Comparison of ENCODE assay signal across 16 mouse cellular contexts in the genomic region with DNA sequence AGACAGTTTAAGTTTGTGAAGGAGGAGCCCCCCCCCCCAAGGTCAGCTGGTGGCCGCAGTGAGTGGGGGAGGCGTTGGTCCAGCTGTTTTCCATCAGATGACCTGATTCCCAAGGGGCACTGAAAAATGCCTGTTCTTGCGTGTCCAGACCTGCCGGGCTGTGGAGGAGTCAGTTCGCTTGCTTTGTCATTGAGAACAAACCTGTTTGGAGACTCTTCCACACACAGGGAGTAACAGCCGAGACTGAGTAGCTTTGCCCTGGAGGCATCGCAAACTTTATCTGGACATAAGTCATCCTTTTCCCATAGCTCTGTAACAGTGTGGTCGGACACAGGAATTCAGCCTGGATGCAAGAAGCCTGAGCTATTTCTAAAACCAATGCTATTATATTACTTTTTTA. TPM values are rescaled to one million over a fixed set of nuclear protein-coding genes. Genes with fewer than 3 reads are reported as not detected.
DNase-seq lines count a peak whose midpoint lies in the region; ATAC-seq and TF ChIP-seq lines count a peak whose summit lies in the region.
"Had no signal": no experiment of that assay in that cellular context is flagged by ENCODE, and none has a peak within 500 bp of the region (broad histone marks: within the 10 kb centered on the region; RNA-seq: fewer than 3 reads in every experiment).

No protein-coding gene starts in this region.

- no peak for TF ChIP-seq CTCF in CH12.LX (conservative IDR thresholded peaks at IDR 0.05 in 1 of 2, IDR thresholded peaks at IDR 0.05 in 1 of 2; ENCODE audit: low read depth in 2 of 2, low read length in 2 of 2)
- TF ChIP-seq CTCF in cerebellum, adult 2 months (IDR thresholded peaks at IDR 0.05; ENCODE audit: borderline replicate concordance, insufficient read depth, low read depth, low read length) = no peak

- TF ChIP-seq EP300 in CH12.LX (IDR thresholded peaks at IDR 0.05; ENCODE audit: low read length) = peak; percentile 81

- peak; percentile 36 for ATAC-seq in kidney, embryonic 14.5 days (ENCODE audit: low FRiP score, low TSS enrichment)
- peak; percentile 35; the same call in 1 of the 2 replicates for ATAC-seq in limb, embryonic 13.5 days (ENCODE audit: low FRiP score, low read depth)
- no peak for ATAC-seq in midbrain, embryonic 14.5 days (ENCODE audit: low FRiP score, low TSS enrichment)
- ATAC-seq: forebrain, embryonic 16.5 days; liver, postnatal 0 days had no signal

- TF ChIP-seq POLR2A in CH12.LX (IDR thresholded peaks at IDR 0.05; ENCODE audit: low read depth, low read length) = no peak
- no peak for TF ChIP-seq POLR2A in cerebellum, adult 2 months (IDR thresholded peaks at IDR 0.05; ENCODE audit: borderline replicate concordance, insufficient read depth, low read length)

- peak overlapping the region; percentile 19 for H3K4me2 ChIP-seq in kidney, embryonic 14.5 days (replicated peaks; ENCODE audit: low read depth, low read length)
- peak overlapping the region; percentile 63 for H3K4me2 ChIP-seq in CH12.LX (ENCODE audit: insufficient read depth, low read depth, poor library complexity, severe bottlenecking)
- H3K4me2 ChIP-seq in limb, embryonic 13.5 days (replicated peaks) = peak overlapping the region; percentile 43
- H3K4me2 ChIP-seq in midbrain, embryonic 14.5 days (ENCODE audit: low read length) = no peak overlapping the region
- H3K4me2 ChIP-seq: hindbrain, embryonic 13.5 days; neural tube, embryonic 12.5 days had no signal

- H3K4me3 ChIP-seq in kidney, embryonic 14.5 days (ENCODE audit: low read length) = no peak overlapping the region
- H3K4me3 ChIP-seq in CH12.LX (replicated peaks in 1 of 3; ENCODE audit: low read depth in 2 of 3, low read length in 2 of 3, poor library complexity in 1 of 3) = no peak overlapping the region
- no peak overlapping the region for H3K4me3 ChIP-seq in limb, embryonic 13.5 days
- H3K4me3 ChIP-seq in cerebellum, adult 2 months (replicated peaks; ENCODE audit: insufficient read depth, low read depth, low read length) = no peak overlapping the region
- no peak overlapping the region for H3K4me3 ChIP-seq in midbrain, embryonic 14.5 days (replicated peaks; ENCODE audit: low read depth, low read length)
- H3K4me3 ChIP-seq: hindbrain, embryonic 13.5 days; neural tube, embryonic 12.5 days had no signal

- no peak overlapping the region for H3K9ac ChIP-seq in kidney, embryonic 14.5 days (ENCODE audit: low read depth, low read length)
- H3K9ac ChIP-seq in CH12.LX (ENCODE audit: insufficient read depth, low read depth) = peak overlapping the region; percentile 37
- no peak overlapping the region for H3K9ac ChIP-seq in limb, embryonic 13.5 days
- H3K9ac ChIP-seq in midbrain, embryonic 14.5 days (replicated peaks; ENCODE audit: low read length) = no peak overlapping the region
- H3K9ac ChIP-seq: hindbrain, embryonic 13.5 days; liver, postnatal 0 days had no signal

- 8% methylated on average over 8 of the region's 8 CpGs for WGBS in kidney, embryonic 14.5 days
- 15% methylated on average over 8 of the region's 8 CpGs for WGBS in limb, embryonic 13.5 days
- WGBS in cerebellum, adult 2 months = 77% methylated on average over 8 of the region's 8 CpGs
- 81% methylated on average over 8 of the region's 8 CpGs for WGBS in midbrain, embryonic 14.5 days

- H3K27me3 ChIP-seq in kidney, embryonic 14.5 days (ENCODE audit: control insufficient read depth, insufficient read depth, low read length) = no peaks in the 10 kb centered on the region
- H3K27me3 ChIP-seq in CH12.LX (replicated peaks) = peaks cover 12% of the 10 kb centered on the region
- H3K27me3 ChIP-seq in limb, embryonic 13.5 days = peaks cover 20% of the 10 kb centered on the region
- H3K27me3 ChIP-seq in cerebellum, adult 2 months (ENCODE audit: control insufficient read depth, insufficient read depth, low read length) = no peaks in the 10 kb centered on the region
- peaks cover 7% of the 10 kb centered on the region for H3K27me3 ChIP-seq in midbrain, embryonic 14.5 days (ENCODE audit: control insufficient read depth, insufficient read depth, low read length)

- H3K9me3 ChIP-seq in kidney, embryonic 14.5 days (ENCODE audit: control insufficient read depth, low read length) = no peaks in the 10 kb centered on the region
- no peaks in the 10 kb centered on the region for H3K9me3 ChIP-seq in CH12.LX (replicated peaks; ENCODE audit: low read length)
- H3K9me3 ChIP-seq in limb, embryonic 13.5 days = no peaks in the 10 kb centered on the region
- no peaks in the 10 kb centered on the region for H3K9me3 ChIP-seq in midbrain, embryonic 14.5 days (ENCODE audit: control insufficient read depth, low read length)
- H3K9me3 ChIP-seq: hindbrain, embryonic 13.5 days; neural tube, embryonic 12.5 days had no signal

- dilution Hi-C loops in CH12.LX (cut with MboI; ENCODE audit: extremely low pct_ligation_motif_present, extremely low pct_unique_long_range_greater_than_20kb, low sequenced_read_pairs) = no loop called here

- H3K4me1 ChIP-seq in kidney, embryonic 14.5 days (ENCODE audit: control insufficient read depth, insufficient read depth, low read length) = peaks cover 18% of the 10 kb centered on the region
- H3K4me1 ChIP-seq in CH12.LX (ENCODE audit: control insufficient read depth in 1 of 2, insufficient read depth in 2 of 2) = peaks cover 30 to 58% of the 10 kb centered on the region in 2 experiments
- H3K4me1 ChIP-seq in limb, embryonic 13.5 days = peaks cover 18% of the 10 kb centered on the region
- H3K4me1 ChIP-seq in cerebellum, adult 2 months (ENCODE audit: control insufficient read depth, insufficient read depth, low read length) = no peaks in the 10 kb centered on the region
- 0 out of 2 replicates have a peak, but pooled peaks cover 7% of the 10 kb centered on the region for H3K4me1 ChIP-seq in midbrain, embryonic 14.5 days (ENCODE audit: control insufficient read depth, insufficient read depth, low read length)

- in situ Hi-C loops in CH12.LX (cut with MboI; ENCODE audit: low pct_ligation_motif_present, low pct_unique_long_range_greater_than_20kb, low sequenced_read_pairs) = no loop called here

- peak overlapping the region; percentile 39; the same call in 1 of the 2 replicates for H3K27ac ChIP-seq in kidney, embryonic 14.5 days (ENCODE audit: low read depth, low read length)
- peak overlapping the region; percentile 66 for H3K27ac ChIP-seq in CH12.LX (ENCODE audit: insufficient read depth, low read depth)
- peak overlapping the region; percentile 52 for H3K27ac ChIP-seq in limb, embryonic 13.5 days
- H3K27ac ChIP-seq in cerebellum, adult 2 months (ENCODE audit: insufficient read depth, low read length) = no peak overlapping the region
- H3K27ac ChIP-seq in midbrain, embryonic 14.5 days (replicated peaks; ENCODE audit: low read depth, low read length) = no peak overlapping the region
- H3K27ac ChIP-seq: hindbrain, embryonic 13.5 days; neural tube, embryonic 12.5 days had no signal

- no peaks in the 10 kb centered on the region for H3K79me2 ChIP-seq in CH12.LX (replicated peaks; ENCODE audit: control insufficient read depth, extremely low read depth, insufficient read depth, poor library complexity, severe bottlenecking)

- no peak for TF ChIP-seq RAD21 in CH12.LX (IDR thresholded peaks at IDR 0.05; ENCODE audit: low read depth, low read length)

- H3K36me3 ChIP-seq in kidney, embryonic 14.5 days (ENCODE audit: control insufficient read depth, insufficient read depth, low read length) = no peaks in the 10 kb centered on the region
- H3K36me3 ChIP-seq in CH12.LX (replicated peaks in 1 of 2; ENCODE audit: control insufficient read depth in 1 of 2, insufficient read depth in 1 of 2, low read length in 1 of 2) = no peaks in the 10 kb centered on the region
- no peaks in the 10 kb centered on the region for H3K36me3 ChIP-seq in limb, embryonic 13.5 days
- H3K36me3 ChIP-seq in midbrain, embryonic 14.5 days (ENCODE audit: control insufficient read depth, insufficient read depth, low read length) = no peaks in the 10 kb centered on the region
- H3K36me3 ChIP-seq: hindbrain, embryonic 13.5 days; neural tube, embryonic 12.5 days had no signal

- no peak for DNase-seq in kidney, postnatal 36 days
- no peak for DNase-seq in CH12.LX (ENCODE audit: extremely low read depth)
- DNase-seq in embryo, embryonic 9.5 days (ENCODE audit: extremely low spot score) = peak; percentile 40
- no peak for DNase-seq in right cerebral cortex, postnatal 25 days
- no peak for DNase-seq in cerebellum, adult 2 months
- DNase-seq in midbrain, embryonic 14.5 days = no peak
- DNase-seq: cerebellum, postnatal 10 days; heart, adult 18-20 months; liver, postnatal 0 days; right cerebral cortex, postnatal 14 days had no signal

RNA-seq across cellular contexts. Expression of a gene that starts 4.5 kb away (rescaled TPM):
- polyA plus RNA-seq in kidney, embryonic 14.5 days (2014; fragmentation: Nextera tagmentation; extraction: Ambion mirVana) = 0.33 and 0.37 TPM in 2 replicates
- total RNA-seq in CH12.LX (2012; rRNA removed) (6.5 and 11.2 TPM in 2 replicates), CH12.LX (2014; rRNA removed) (0.51 and 0.78 TPM in 2 replicates)
- 1.9 and 2.5 TPM in 2 replicates for polyA plus RNA-seq in CH12.LX (2012; ENCODE audit: insufficient read length, low read depth)
- 0.87 and 1.2 TPM in 2 replicates for polyA plus RNA-seq in limb, embryonic 13.5 days (2015; fragmentation: Nextera tagmentation; extraction: Ambion mirVana)
- 9.4 and 11.6 TPM in 2 replicates for polyA plus RNA-seq in cerebellum, adult 2 months (2012; rRNA removed)
- 0.57 and 0.84 TPM in 2 replicates for polyA plus RNA-seq in midbrain, embryonic 14.5 days (2014; fragmentation: Nextera tagmentation; extraction: Ambion mirVana)
- total RNA-seq: megakaryocyte-erythroid progenitor cell, adult 5-6 weeks had no signal

RNA-seq across cellular contexts. Expression of a gene that starts 21.7 kb away (rescaled TPM):
- 36.5 and 55.7 TPM in 2 replicates for polyA plus RNA-seq in kidney, embryonic 14.5 days (2014; fragmentation: Nextera tagmentation; extraction: Ambion mirVana)
- total RNA-seq in CH12.LX (2012; rRNA removed) = 10.2 and 13.1 TPM in 2 replicates
- 5.9 and 6.3 TPM in 2 replicates for total RNA-seq in CH12.LX (2014; rRNA removed)
- 20.2 and 21.4 TPM in 2 replicates for polyA plus RNA-seq in CH12.LX (2012; ENCODE audit: insufficient read length, low read depth)
- 77.7 and 83.3 TPM in 2 replicates for polyA plus RNA-seq in limb, embryonic 13.5 days (2015; fragmentation: Nextera tagmentation; extraction: Ambion mirVana)
- 38.6 and 41.9 TPM in 2 replicates for polyA plus RNA-seq in cerebellum, adult 2 months (2012; rRNA removed)
- 25.5 and 26.3 TPM in 2 replicates for polyA plus RNA-seq in midbrain, embryonic 14.5 days (2014; fragmentation: Nextera tagmentation; extraction: Ambion mirVana)

RNA-seq across cellular contexts. Expression of a gene that starts 29.1 kb away (rescaled TPM):
- 0.73 and 1.1 TPM in 2 replicates for polyA plus RNA-seq in kidney, embryonic 14.5 days (2014; fragmentation: Nextera tagmentation; extraction: Ambion mirVana)
- total RNA-seq in CH12.LX (2012; rRNA removed) (0.80 and 1.2 TPM in 2 replicates), CH12.LX (2014; rRNA removed) (0.36 and 0.46 TPM in 2 replicates)
- 1.0 and 1.2 TPM in 2 replicates for polyA plus RNA-seq in CH12.LX (2012; ENCODE audit: insufficient read length, low read depth)
- polyA plus RNA-seq in limb, embryonic 13.5 days (2015; fragmentation: Nextera tagmentation; extraction: Ambion mirVana) = 2.1 and 3.1 TPM in 2 replicates
- 4.7 and 5.1 TPM in 2 replicates for polyA plus RNA-seq in cerebellum, adult 2 months (2012; rRNA removed)
- 0.62 and 0.84 TPM in 2 replicates for polyA plus RNA-seq in midbrain, embryonic 14.5 days (2014; fragmentation: Nextera tagmentation; extraction: Ambion mirVana)

RNA-seq across cellular contexts. Expression of a gene that starts 33.9 kb away (rescaled TPM):
- 10.4 and 10.8 TPM in 2 replicates for polyA plus RNA-seq in kidney, embryonic 14.5 days (2014; fragmentation: Nextera tagmentation; extraction: Ambion mirVana)
- total RNA-seq in CH12.LX (2012; rRNA removed) = 0.84 and 1.0 TPM in 2 replicates
- total RNA-seq in CH12.LX (2014; rRNA removed) = 0.21 and 0.39 TPM in 2 replicates
- polyA plus RNA-seq in CH12.LX (2012; ENCODE audit: insufficient read length, low read depth) = 1.1 and 1.9 TPM in 2 replicates
- 13.8 TPM in 2 replicates for polyA plus RNA-seq in limb, embryonic 13.5 days (2015; fragmentation: Nextera tagmentation; extraction: Ambion mirVana)
- 11.8 and 14.3 TPM in 2 replicates for polyA plus RNA-seq in cerebellum, adult 2 months (2012; rRNA removed)
- 14.1 and 14.3 TPM in 2 replicates for polyA plus RNA-seq in midbrain, embryonic 14.5 days (2014; fragmentation: Nextera tagmentation; extraction: Ambion mirVana)
- total RNA-seq: megakaryocyte-erythroid progenitor cell, adult 5-6 weeks had no signal

RNA-seq across cellular contexts. Expression of a gene that starts 39.2 kb away (rescaled TPM):
- polyA plus RNA-seq in kidney, embryonic 14.5 days (2014; fragmentation: Nextera tagmentation; extraction: Ambion mirVana) = not detected in 2 replicates
- total RNA-seq in CH12.LX (2012; rRNA removed) (0.08 and 0.13 TPM in 2 replicates), CH12.LX (2014; rRNA removed) (not detected in 2 replicates)
- 0.11 TPM in 1 of 2 replicates, not detected in the other for polyA plus RNA-seq in CH12.LX (2012; ENCODE audit: insufficient read length, low read depth)
- polyA plus RNA-seq in limb, embryonic 13.5 days (2015; fragmentation: Nextera tagmentation; extraction: Ambion mirVana) = 0.23 TPM in 2 replicates
- polyA plus RNA-seq in cerebellum, adult 2 months (2012; rRNA removed) = 0.16 and 0.21 TPM in 2 replicates
- polyA plus RNA-seq in midbrain, embryonic 14.5 days (2014; fragmentation: Nextera tagmentation; extraction: Ambion mirVana) = 0.11 TPM in 1 of 2 replicates, not detected in the other
- polyA plus RNA-seq: liver, postnatal 0 days had no signal

Comparison
In these comparisons a context has a peak if more than half of its experiments do, and no peak if none do; other contexts are left out.
1. H3K27ac ChIP-seq: peak in kidney, embryonic 14.5 days (single experiment), CH12.LX (single experiment) and limb, embryonic 13.5 days (single experiment); none in cerebellum, adult 2 months (single experiment) and midbrain, embryonic 14.5 days (single experiment).